Mouse (Mus musculus) A20 (cell line): ENCODE data around the gene C2cd2l.
A peak's percentile ranks its signal among the peaks of the same experiment; 100 is the strongest.
"Not testable (repeated sequence)": the region's sequence is repeated elsewhere in the genome, so short reads cannot be mapped to it uniquely, and the experiment has no call there.

ENCODE experiments used
- DNase-seq: peaks from one replicate; pipeline ENCODE4 v3.0.0-alpha.2; 2011; ENCODE audit warnings: low read depth, low spot score

Gene C2cd2l

GRCm38 (mm10) chr9:44314257-44314547 is 5.9 kb downstream of the C2cd2l start:
- DNase-seq = no peak

GRCm38 (mm10) chr9:44313476-44314256 is 6.4 kb downstream of the C2cd2l start:
- no peak for DNase-seq

- no peak for DNase-seq
Observed at GRCm38 (mm10) chr9:44311136-44312134, 8.7 kb downstream of the C2cd2l start.

- no peak for DNase-seq
Observed at GRCm38 (mm10) chr9:44310750-44311135, 9.3 kb downstream of the C2cd2l start.

- DNase-seq = no peak
Observed at GRCm38 (mm10) chr9:44309756-44310155, 10.3 kb downstream of the C2cd2l start.

- DNase-seq = peak; percentile 95
Observed at GRCm38 (mm10) chr9:44307248-44307647, 12.8 kb downstream of the C2cd2l start.

GRCm38 (mm10) chr9:44306532-44306931 is 13.6 kb downstream of the C2cd2l start:
- DNase-seq = peak; percentile 62

GRCm38 (mm10) chr9:44305466-44306079 is 14.5 kb downstream of the C2cd2l start, which contains the start of gene Hinfp:
Hinfp (minus strand) TSS chr9:44305671.
- DNase-seq = peak; percentile 100

GRCm38 (mm10) chr9:44300001-44300400 is 20.1 kb downstream of the C2cd2l start:
- DNase-seq = not testable (repeated sequence)

- peak; percentile 63 for DNase-seq
Observed at GRCm38 (mm10) chr9:44292490-44292889, 27.6 kb downstream of the C2cd2l start.

GRCm38 (mm10) chr9:44288959-44289291 is 31.2 kb downstream of the C2cd2l start:
- DNase-seq = no peak

GRCm38 (mm10) chr9:44288076-44288958 is 31.8 kb downstream of the C2cd2l start, which contains the start of gene Abcg4:
Abcg4 (minus strand) TSS chr9:44288615.
- no peak for DNase-seq

- DNase-seq = no peak
Observed at GRCm38 (mm10) chr9:44287401-44288075, 32.5 kb downstream of the C2cd2l start.

GRCm38 (mm10) chr9:44287003-44287400 is 33.1 kb downstream of the C2cd2l start:
- DNase-seq = no peak

GRCm38 (mm10) chr9:44286256-44286850 is 33.7 kb downstream of the C2cd2l start:
- no peak for DNase-seq

- no peak for DNase-seq
Observed at GRCm38 (mm10) chr9:44283183-44283582, 36.9 kb downstream of the C2cd2l start.

- DNase-seq = no peak
Observed at GRCm38 (mm10) chr9:44269973-44270372, 50.1 kb downstream of the C2cd2l start.

GRCm38 (mm10) chr9:44269077-44269476 is 51.0 kb downstream of the C2cd2l start:
- DNase-seq = peak; percentile 56

GRCm38 (mm10) chr9:44268432-44268831 is 51.7 kb downstream of the C2cd2l start, which contains the start of gene Nlrx1:
Nlrx1 (minus strand) TSS chr9:44268599.
- DNase-seq = no peak

- DNase-seq = peak; percentile 82
Observed at GRCm38 (mm10) chr9:44268027-44268360, 52.1 kb downstream of the C2cd2l start.
